Mouse (Mus musculus): Measurements from ENCODE around the gene Cdh22.

Cdh22 gene

DNA sequence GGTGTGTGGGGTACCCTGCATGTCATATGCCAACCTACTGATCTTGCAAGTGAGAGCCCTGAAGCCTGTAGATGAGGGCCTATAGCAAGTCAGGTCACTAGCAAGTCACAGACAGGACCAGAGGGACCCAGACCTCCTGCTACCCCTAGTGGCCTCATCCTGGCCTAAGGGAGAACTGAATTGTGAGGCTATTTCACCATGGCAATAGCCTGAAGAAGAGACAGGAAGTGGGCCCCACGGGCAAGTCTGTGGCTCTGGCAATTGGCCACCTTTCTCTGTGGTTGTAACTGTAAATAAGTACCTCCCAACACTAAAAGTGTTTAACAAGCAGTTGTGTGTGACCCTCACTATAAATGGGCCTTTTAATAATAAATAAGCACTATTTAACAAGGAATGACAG is 16.2 kb upstream of the Cdh22 start:
- ATAC-seq (ENCODE audit: low TSS enrichment), result no peak

DNA sequence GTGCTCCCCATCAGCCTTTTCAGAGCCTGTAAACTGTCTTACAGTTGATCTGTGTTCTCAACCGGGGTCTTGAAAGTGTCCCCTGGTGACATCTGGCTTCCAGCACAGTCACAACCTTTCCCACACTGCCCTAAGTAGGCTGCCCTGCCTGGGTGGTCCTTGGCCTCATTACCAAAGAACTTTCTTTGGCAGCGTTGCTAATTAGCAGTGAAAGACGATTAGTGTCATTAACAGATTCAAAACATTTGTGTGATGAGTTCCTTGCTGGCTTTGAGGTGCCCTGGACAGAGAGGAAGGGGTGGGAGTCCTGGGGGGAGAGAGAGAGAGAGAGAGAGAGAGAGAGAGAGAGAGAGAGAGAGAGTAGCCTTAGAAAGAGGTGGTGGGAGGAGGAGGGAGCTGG is 14.3 kb upstream of the Cdh22 start:
- ATAC-seq (ENCODE audit: low TSS enrichment), result no peak

DNA sequence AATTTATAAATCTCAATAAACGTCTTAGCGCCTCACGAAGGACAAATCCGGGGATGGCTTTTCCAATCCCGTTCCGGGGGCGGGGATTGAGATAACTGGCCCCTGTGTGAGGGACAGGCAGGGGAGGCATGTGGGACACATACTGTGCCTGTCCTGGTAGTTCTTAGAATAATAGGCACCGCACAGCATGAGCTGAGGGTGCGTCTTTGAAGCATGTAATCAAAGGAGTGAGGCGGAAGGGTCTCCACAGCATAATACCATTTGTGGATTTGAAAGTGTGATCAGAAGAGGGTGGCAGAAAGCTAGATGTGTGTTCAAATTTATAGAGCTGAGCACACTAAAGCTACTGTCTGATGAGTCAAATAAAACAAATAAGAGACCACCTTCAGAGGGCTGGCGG is 11.7 kb upstream of the Cdh22 start:
- ATAC-seq (ENCODE audit: low TSS enrichment), result no peak

DNA sequence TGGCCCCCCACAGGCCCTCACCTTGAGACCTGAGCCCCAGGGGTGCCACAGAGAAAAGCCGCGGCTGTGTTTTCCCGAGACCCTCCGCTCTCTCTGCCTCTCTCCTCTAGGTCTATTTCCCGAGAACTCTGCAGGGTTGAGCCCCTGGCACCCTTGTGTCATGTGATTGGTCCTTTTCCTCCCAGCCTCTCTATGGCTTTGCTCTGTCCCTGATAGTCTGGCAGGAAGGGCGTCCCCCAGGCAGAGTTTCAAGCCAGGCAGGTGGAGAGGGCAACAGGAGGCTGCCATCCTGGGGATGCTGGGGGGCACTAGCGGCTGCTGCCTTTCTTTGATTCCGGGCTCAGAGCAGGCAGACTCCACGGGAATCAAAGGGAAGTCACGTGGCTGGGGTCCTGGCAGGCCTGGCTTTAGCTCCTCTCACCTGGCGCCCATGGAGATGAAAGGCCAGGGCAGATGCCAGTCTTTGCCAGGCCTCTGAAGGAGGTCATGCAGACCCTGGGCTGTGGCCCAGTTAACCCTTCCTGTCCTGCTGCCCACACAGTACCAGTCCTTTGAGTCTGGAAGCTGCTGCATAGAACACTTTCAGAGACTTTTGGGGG is 8.6 kb upstream of the Cdh22 start:
- no peak for ATAC-seq (ENCODE audit: low TSS enrichment)

DNA sequence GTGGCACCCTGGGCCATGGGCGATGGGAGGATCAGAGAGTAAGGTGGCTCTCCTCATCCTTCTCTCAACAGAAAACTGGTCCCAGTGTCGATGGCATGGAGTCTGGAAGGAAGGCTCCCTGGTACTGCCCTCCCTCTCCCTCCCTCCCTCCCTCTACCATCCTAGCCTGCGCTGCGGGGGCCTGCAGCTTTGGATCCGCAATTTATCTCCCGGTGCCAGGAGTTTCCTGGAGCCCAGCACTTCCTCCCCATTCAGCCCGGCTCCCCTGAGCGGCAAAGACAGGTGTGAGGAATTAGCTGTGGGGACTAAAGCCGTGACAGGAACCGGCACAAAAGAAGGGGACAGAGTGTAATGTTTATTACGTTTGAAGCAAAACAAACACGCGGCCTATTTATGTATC is 7.9 kb upstream of the Cdh22 start:
- ATAC-seq (ENCODE audit: low TSS enrichment), result peak; percentile 41; the same call in 1 of the 2 replicates

DNA sequence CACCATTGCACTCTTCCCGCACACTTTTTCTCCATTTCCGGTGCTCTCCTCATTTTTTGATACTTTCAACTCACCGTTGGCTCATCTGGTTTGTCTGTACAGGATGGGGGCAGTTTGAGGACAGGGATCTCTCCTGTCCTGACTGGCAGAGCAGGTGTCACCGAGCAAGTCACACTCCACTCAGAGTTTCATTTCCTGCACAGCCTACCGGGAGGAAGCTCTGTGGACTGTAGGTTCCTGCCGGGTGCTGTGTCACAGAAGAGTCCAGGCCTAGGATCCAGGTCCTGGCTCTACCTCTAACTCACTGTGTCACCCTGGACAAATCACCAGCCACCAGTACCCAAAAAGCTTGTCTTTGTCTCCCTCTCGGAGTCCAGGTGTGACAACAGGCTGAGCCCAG is 7.1 kb upstream of the Cdh22 start:
- no peak for ATAC-seq (ENCODE audit: low TSS enrichment)

DNA sequence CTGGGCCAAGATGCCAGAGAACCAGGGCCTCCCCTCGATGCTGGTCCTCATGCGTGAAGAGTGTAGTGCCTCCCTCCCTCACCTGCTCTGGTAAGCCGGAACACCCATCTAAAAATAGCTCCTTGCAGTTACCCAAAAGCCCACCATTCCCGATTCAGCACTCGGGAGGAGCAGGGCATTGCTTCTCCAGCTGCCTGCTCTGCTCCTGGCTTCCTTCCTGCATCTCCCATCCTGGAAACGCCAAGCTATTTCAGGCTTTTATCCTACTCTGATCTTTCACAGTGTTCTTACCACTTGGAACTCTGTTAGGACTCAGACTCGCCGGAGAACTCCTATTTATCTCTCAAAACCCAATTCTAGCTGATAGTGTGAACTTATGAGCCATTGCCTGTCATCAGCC is 5.7 kb upstream of the Cdh22 start:
- ATAC-seq (ENCODE audit: low TSS enrichment), result peak; percentile 60; the same call in 1 of the 2 replicates

DNA sequence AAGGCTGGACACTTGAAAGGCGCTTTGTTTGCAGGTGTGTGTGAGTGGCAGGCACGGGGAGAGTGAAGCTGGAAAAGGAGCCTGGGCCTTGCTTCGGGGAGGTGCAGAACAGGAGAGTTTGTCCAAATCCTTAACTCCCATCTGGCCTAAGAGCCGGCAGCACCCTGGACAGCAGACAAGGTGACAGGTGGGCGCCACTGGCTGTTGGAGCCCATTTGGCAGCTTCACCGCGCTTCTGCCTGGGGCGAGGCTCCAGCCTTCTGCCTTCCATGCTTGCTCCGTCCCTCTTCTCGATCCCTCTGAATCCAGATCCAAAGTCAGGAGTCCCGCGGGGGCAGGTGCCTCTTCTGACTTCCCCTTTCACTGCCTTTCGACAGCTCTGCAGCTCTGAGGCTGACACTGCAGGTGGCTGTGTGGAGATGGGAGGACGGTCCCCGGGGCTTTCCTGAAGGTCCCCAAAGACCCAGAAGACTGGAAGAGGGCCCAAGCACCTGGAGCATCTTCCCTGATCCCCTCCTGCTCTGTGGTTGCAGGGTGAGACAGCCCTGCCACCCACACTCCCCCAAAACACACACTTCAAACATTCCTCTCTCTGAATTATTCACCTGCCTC is 5.0 kb upstream of the Cdh22 start:
- no peak for ATAC-seq (ENCODE audit: low TSS enrichment)

DNA sequence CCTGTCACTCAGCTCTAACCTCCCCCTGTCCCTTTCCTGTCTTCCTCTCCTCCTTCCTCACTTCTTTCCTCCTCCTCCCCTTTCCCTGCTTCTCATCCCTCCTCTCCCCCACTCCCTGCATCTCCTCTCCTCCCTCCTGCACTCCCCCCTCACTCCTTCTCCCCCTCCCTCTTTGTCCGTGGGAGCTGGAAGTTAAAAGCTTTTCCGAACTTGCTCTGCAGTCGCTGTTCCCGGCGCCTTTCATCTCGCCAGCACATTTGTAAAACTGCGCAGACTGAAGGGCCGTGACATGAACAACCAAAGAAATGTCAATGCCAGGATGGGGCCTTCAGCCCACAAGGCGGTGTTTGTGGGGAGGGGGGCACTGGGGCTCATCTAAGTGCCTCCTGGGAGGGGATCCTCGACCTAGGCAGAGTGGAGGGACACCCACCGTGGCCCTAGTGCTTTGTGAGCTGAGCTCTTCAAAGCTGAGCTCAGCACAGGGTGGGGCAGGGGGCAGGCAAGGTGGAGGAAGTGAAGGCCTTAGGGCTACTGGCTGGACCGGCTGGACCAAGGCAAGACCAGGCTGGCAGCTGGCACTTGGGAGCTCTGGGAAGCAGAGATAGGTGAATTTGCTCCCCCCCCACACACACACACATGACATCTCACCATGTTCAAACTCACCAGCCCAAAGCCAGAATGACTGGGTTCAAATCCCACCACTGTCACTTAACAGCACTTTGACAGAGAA is 3.9 kb upstream of the Cdh22 start:
- ATAC-seq (ENCODE audit: low TSS enrichment), result no peak

DNA sequence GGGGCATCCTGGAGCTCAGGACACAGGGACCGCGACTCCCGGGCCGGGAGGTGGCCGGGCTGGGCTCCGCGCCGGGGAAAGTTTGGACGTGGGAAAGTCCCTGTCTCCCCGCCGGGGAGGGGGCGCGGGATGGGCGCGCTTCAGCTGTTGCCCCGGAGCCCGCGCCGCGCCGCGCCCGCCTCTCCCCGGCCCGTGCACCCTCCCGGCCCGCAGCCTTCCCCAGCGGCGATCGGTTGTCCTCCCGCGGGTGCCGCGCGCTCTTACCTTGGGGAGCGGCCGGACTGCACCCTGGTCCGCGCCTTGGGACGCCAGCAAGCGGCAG is 401 bp downstream of the Cdh22 start:
- peak; percentile 10; the same call in 1 of the 2 replicates for ATAC-seq (ENCODE audit: low TSS enrichment)

DNA sequence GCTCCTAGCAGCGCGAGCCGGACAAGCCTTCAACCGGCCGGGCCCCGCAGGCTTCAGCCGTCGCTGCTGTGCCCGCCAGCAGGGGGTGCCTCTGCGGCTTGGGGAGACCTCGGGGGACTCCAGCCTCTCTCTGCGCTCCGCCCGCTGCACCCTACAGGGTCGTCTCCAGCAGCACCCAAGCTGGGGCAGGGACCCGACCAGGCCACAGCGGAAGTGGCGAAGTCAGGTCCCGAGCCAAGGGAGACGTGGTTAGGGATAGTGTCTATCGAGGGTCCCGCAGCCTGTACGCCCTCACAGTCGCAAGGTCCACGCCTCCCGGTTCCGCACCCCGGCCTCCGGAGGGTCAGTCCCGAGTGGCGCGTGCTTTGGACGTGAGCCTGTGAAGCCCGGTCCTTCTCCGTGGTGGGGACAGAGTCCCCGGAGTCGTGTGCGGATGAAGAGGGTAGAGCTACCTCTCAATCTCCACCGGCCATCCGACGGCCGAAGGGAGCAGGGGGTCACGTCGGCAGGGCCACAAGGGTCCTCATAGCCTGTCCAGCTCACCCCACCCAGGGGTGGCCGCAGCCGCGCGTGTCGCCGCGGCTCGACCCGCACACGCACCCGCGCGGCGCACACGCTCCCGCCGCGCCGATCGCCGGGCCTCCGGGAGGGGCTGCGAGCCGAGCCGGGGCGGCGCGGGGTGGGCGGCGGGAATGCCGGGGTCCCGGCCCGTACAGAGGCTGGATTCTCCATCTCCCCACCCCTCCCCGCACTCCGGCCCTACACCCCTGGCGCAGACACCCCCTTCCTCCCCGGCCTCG is 962 bp downstream of the Cdh22 start:
- ATAC-seq (ENCODE audit: low TSS enrichment), result peak; percentile 47; the same call in 1 of the 2 replicates

DNA sequence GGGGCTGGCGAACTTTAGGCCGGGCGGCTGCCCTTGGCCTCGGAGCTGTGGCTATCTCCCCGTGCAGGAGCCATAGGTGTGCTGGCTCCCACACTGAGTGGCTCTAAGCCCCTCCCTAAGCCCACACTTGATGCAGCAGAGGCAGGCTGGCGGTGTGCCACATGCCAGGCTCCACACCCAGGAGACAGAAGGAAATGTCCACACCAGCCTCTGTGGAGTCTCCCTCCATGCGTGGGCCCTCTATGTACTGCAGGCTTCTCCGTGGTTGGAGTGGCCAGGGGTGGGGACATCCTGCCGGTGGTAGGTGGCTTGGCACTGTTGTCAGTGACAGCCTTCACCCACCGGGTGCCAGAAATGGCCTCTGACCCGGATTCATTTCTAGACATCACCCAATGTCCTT is 5.6 kb downstream of the Cdh22 start:
- ATAC-seq (ENCODE audit: low TSS enrichment), result no peak

DNA sequence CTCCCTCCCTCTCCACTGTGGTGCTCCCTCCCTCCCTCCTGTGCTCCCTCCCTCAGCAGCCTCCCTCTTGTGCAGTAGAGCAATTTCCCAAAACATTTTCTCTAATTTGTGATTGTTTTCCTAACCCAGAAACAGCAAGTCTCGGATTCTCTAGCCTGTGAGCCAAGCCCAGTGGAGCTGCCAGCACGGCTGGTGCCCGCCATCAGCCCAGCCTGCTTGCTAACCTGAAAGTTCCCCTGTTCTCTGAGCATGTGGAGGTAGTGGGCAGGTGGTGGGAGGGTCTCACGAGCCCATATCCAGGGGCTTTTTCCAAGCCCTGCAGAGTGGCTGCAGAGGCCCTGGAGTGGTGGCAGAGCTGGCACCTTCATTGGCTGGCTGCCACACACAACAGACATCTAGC is 10.8 kb downstream of the Cdh22 start:
- peak; percentile 25 for ATAC-seq (ENCODE audit: low TSS enrichment)

DNA sequence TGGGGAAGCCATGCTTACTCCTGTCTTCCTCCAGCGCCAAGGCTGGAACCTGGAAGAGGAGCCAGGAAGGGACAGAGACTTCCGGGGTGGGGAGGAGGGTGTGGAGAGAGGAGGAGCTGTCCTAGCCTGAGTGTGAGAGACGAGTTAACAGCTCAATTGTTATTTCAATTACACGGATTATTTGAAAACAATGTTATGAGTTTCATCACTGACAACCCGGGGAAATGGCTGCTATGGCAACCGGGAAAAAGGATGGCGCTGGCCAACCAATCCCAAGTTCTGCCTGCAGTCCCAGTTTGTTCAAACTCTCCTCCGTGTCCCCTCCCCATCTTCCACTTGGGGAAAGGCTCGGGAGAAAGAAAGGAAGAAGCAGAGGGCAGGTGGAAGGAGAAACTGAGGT is 12.7 kb downstream of the Cdh22 start:
- no peak for ATAC-seq (ENCODE audit: low TSS enrichment)

DNA sequence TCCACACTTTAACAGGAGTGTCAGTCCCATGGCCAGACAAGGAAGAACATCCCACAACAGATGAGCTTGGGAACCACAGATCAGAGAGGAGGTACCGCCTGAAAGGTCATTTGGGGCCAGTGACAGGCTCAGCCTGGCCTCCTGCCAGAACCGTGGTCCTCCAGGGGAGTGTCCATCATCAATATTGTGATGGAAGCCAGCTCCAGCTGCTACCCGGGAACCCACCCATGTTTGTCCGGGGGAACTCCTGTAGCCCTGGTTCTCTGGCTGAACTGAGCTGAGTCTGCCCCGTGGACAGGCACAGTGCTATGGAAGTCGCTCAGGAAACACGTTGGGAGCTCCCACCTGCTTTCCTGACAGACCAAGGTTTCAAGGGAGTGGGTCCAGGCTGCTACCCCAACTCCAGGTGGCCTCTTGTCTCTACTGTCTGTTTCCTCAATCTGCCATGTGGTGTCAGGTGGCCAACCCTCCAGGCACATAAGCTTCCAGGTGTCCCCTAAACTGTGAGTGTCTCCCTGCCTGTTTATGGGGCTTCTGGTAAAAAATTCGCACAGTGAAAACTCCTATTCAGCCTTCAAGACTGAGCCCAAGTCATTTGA is 14.2 kb downstream of the Cdh22 start:
- ATAC-seq (ENCODE audit: low TSS enrichment), result no peak

DNA sequence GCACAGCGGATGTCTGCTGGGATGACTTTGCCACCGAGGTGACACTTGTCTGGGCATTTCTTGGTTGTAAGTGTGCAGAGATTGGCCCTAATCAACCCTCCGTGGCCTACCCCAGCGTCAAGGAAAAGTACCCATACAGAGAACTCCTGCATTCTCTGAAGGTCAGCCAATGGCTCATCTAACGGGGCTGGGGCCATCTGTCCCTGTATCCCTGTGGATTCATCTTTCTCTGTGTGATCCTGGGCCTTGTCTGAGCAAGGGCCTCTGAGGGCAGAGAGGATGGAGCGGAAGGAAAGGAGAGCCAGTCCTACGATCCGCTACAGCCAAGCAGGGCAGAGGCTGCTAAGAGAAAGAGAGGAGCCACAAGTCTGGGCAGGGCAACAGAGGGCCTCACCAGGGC is 15.7 kb downstream of the Cdh22 start:
- ATAC-seq (ENCODE audit: low TSS enrichment), result no peak

DNA sequence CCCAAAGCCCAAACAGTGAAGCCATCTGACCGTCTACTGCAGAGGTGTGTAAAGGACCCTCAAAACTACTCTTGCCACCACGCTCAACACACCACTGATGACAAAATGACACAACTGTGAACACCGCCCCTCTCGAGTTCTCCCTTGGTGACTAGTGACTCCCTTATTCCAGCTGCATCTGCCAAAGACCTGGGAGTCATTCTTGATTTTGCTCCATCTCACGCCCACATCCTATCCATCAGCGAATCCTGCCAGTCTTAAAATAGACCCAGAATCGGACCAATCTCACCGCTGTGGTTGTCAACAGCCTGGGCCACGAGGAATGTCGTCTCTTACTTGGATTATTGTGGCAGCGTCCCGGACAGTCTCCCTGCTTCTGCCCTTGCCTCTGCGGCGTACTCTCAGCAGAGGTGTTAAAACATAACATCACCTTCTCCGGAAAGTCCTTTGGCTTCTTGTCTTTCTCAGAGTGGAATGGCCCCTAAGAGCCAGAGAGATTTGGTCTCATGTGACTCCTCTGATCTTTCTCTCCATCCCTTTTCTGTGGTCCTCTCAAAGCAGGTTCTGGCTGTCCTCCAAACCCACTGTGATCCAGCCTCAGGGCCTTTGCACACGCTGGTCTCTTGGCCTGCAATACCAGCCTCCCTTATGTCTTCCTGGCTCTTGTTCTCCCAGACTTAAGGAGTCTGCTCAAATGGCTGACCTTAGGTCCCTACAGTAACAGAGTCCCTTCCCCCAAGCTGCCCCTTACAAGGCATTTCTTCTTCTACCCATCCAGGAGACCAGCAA is 17.1 kb downstream of the Cdh22 start:
- peak; percentile 39; the same call in 1 of the 2 replicates for ATAC-seq (ENCODE audit: low TSS enrichment)

DNA sequence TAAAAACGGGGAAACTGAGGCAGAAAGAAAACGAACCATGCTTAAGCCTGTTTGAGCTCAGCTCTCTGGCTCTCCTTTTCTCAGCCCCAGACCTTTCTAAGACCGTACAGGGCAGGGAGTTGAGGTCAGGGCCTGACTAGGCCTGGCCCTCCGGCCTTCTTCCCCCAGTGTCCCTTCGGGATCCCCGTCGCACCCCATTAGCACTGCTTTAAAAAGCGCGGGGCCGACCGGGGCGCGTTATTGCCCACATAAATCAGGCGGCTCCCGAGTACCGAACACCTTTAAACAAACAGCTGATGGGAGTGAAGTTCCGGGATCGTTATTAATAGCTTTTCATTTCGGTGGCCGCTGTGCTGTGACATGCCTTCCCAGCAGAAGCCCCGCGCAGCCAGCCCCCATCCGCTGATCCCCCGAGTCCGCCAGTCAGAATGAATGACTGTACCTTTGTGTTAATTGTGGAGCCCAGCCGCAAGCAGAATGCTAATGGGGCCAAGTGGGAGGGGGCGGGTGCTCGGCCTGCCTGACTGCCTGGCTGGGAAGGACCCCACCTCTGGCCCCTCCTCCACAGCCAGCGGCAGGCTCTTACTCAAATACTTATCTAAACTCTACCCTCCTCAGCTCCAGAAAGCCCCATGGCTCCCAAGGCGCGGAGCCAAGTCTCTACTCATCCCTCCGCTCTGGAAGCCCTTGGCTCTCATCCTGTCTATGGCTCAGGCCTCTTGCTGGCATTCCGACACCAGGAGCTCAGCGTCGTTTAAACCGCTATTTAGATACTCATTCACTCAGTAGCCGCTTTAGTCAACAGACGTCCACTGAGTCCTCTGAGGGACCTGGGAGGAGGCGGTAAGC is 19.3 kb downstream of the Cdh22 start:
- ATAC-seq (ENCODE audit: low TSS enrichment), result no peak

DNA sequence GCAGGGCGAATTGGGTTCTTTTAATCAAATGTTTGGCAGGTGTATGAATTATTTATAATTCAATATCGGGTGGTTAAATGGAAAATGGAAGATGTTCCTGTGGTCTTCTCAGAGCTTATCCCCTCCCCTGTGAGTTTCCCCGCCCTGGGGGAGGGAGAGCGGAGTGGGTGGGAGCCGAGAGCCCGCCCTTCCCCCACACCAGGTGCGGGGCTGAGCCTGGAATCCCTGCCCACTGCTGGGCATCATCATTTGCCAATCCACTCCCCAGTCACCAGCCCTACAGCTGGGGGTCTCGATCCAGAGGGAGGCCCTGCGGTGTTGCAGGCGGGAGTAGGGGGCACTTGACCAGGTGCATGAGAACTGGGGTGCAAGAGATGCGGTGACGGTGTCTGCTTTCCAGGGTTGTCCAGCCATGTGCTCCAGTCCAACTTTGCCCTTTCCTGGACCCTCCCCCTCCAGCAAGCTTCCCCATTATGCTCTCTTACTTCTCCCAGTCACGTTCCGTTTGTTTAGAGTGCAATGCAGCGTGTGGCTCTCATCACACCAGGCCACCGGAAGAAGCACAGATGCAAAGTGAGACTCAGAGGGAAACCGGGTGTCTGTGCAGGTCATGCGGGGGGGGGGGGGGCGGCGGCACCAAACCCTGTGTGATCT is 23.1 kb downstream of the Cdh22 start:
- ATAC-seq (ENCODE audit: low TSS enrichment), result no peak

DNA sequence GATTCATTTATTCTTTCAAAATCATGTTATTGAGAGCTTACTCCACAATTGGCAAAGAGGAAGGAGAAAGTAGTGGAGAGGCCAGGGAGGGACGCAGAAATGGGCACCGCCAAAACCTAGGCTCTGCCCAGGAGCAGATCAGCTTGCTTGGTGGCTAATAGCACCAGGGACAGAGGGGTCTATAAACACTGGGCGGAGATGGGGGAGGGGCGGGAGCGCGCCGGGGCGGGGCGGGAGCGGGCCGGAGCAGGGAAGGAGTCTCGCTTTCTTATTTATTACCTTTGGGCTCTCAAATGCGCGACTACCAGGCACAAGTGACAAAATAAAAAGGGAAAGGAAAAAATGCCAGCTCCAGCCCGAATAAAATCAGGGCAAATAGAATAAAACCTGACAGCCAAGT is 23.7 kb downstream of the Cdh22 start:
- ATAC-seq (ENCODE audit: low TSS enrichment), result no peak
